Mouse (Mus musculus) ovary, postnatal 14 days (tissue): ENCODE data around the gene Il34.

Source experiments
- DNase-seq: peaks from one replicate; pipeline ENCODE4 v3.0.0; 2022; ENCODE audit warnings: low spot score

Gene Il34

GRCm38 (mm10) chr8:110776335-110776734, 29.4 kb downstream of the Il34 start:
- DNase-seq: no peak

- no peak for DNase-seq
Measured at GRCm38 (mm10) chr8:110775721-110776120, 30.0 kb downstream of the Il34 start.

GRCm38 (mm10) chr8:110775316-110775715, 30.4 kb downstream of the Il34 start:
- no peak for DNase-seq

DNA sequence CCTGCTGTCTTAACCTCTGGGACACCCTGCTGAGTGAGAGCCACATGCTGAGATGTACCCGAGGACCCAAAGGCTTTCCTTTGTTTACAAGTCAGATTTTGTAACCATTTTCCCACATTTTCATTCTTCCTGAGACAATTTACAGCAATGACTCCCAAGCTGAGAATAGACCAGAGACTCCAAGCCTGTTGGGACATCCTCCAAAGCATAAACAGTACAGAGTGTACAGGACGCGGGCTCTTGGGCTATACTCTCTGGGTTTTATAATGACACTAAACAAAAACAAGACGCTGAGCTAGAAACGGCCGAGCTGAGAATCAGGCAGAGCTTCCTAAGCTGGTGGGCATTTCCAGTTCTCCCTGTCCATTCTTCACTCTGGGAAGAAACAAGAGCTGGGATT, 31.0 kb downstream of the Il34 start:
- DNase-seq: no peak

- DNase-seq: no peak
Measured at GRCm38 (mm10) chr8:110774047-110774446, 31.7 kb downstream of the Il34 start.

GRCm38 (mm10) chr8:110772452-110772851, 33.3 kb downstream of the Il34 start:
- DNase-seq: no peak

DNA sequence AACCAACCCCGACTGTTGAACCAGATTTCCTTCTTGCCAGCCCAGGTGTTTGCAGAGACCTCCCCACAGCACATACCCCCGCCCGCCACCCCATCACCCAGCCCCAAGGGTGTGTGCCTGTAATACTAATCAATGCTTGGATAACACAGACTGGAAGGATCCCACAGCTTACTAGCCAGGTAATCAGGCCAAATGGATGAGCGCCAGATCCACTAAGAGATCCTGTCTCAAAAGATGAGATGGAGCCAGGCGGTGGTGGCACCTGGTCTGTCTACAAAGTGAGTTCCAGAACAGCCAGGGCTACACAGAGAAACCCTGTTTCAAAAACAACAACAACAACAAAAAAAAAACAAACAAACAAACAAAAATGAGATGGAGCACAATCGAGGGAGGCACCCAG, 38.5 kb downstream of the Il34 start:
- no peak for DNase-seq

DNA sequence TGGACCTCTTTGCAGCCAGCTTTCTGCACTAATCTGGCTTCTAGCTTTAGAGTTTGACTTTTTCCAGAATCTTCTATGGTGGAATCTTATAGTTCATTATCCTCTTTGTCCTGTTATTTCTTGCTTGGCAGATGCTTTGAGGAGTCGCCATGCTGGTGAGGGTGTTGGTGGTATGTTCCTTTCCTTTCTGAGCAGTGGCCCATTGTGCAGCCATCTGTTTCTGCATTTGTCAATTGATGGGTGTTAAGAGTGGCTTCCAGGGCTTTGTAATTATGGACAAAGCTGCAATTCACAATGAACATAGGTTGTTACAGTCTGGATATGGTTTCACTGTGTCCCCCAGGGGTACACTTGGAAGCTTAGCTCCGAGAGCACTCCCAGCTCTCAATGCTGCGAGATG, 41.1 kb downstream of the Il34 start:
- no peak for DNase-seq

GRCm38 (mm10) chr8:110761988-110762387, 43.7 kb downstream of the Il34 start:
- no peak for DNase-seq

DNA sequence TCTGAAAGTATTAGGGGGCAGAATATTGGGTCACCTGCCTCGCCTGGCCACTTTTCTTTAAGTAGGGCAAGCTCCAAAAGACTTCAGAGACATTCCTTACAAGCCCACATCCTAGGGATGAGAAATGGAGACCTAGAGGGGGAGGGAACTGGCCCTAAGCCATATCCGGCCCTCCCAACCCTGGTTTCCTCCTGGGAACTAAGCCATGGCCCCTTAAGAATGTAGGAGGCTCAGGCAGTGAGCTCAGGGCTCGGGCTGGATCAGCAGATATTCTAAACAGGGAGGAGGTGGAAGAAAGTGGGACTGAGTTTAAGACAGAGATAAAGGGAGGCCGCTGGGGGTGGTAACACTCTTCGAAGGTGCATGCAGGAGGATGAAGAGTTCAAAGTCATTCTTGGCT, 44.5 kb downstream of the Il34 start:
- DNase-seq: peak; percentile 41

- no peak for DNase-seq
Measured at GRCm38 (mm10) chr8:110760280-110760940, 45.3 kb downstream of the Il34 start.

- DNase-seq: no peak
Measured at GRCm38 (mm10) chr8:110756196-110756595, 49.5 kb downstream of the Il34 start.

DNA sequence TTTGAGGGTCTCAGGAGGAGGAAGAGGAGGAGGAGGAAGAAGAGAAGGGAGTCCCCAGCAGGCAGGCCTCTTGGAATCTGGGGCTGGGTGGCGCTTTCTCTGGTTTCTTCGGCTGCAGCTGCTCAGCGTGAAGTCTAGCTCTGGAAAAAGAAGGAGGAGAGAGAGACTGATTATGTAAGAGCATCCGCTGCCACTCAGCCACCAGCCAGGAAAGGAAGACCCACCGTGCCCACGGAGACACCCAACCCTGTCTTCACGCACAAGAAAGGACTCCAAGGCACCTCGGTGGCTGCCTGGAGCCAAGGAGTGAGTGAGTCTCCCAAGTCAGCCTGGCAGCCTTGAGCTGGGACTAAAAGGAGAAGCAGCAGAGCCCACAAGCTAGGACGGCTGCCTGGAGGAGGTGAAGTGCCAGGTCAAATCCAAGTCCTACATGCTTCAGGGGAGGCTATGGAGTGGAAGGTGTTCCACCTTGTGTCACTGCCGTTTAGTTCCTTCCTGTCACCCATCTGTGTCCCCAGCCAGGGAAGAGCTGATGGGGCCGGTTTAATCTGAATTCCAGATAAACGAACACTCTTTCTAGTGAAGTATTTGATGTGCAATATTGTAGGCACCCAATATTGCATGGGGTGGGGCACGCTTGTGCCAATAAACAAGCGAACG, 50.1 kb downstream of the Il34 start:
- DNase-seq: no peak

DNA sequence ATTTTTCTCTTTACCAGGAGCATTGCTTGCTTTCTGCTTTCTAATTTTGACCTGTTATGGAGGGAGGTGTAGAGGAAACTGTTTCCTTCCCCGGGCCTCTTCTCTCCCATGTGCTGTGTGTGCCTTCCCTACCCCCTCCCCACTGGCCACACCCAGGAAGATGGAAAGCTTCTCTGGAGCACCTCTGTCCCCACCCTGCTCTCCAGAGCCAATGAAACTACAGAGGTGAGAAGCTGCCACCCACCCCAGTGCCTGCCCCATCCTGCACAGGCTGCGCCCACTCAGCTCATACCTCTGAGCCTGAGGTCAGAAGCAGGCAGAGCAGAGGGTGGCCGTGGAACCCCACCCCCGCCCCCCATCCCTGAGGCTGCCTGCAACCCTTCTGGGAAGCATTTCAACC, 51.0 kb downstream of the Il34 start:
- DNase-seq: no peak

DNA sequence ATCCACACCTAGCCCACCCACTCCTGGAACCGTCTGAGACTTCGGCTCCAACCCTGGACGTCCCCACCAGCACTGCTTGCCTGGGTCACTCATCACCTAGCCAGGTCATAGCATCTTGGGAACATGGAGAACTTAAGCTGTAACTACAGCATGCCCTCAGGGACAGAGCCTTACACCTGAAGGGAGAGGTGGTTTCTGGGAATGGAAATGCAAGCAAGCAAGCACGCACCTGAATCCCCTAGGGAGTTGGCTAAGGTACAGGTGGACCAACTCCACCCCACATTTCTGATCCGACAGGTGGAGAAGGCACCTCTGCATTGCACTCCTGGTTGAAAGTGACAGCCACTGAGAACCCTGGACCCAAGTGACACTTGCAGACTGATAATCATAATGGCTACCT, 54.2 kb downstream of the Il34 start:
- DNase-seq: no peak

DNA sequence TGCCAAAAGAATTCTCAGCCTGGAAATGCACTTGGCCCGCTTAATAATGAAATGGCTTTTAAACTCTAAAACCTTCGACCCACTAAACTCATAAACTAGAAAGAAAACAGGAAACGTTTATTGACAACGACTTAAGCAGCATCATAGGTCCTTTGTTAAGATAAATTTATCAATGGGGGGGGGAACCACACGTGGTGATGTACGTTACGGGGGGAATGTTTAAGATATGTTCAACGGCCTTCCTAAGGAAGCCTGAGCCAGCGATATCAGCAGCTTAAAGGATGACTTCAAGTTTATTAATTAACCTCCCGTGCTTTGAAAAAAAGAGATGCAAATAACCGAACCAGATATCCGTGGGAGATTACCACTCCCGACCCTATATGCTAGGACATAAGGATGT, 55.5 kb downstream of the Il34 start:
- no peak for DNase-seq

- DNase-seq: peak; percentile 58
Measured at GRCm38 (mm10) chr8:110749500-110750170, 56.1 kb downstream of the Il34 start.

GRCm38 (mm10) chr8:110746661-110747060, 59.1 kb downstream of the Il34 start:
- no peak for DNase-seq

- no peak for DNase-seq
Measured at GRCm38 (mm10) chr8:110745162-110745561, 60.6 kb downstream of the Il34 start.

GRCm38 (mm10) chr8:110742452-110742818, 63.3 kb downstream of the Il34 start:
- no peak for DNase-seq

- DNase-seq: no peak
Measured at GRCm38 (mm10) chr8:110741816-110742451, 63.8 kb downstream of the Il34 start.

- DNase-seq: no peak
Measured at GRCm38 (mm10) chr8:110740629-110741175, 65.0 kb downstream of the Il34 start.
